Mouse (Mus musculus): ENCODE measurements around the gene Cfap74. TPM values are rescaled to one million over a fixed set of nuclear protein-coding genes. Genes with fewer than 3 reads are reported as not detected.

The Cfap74 gene
- polyA plus RNA-seq, 1 experiment from 2014 or later, result 0.26 TPM

Other genes with a start within 250 kb of the Cfap74 start
- gene Ski, start 186.6 kb upstream of the Cfap74 start, polyA plus RNA-seq (2018), result 39.6 to 44.6 TPM (median 40.4 TPM) in 3 replicates
- 10.5 to 23.7 TPM (median 21.3 TPM) in 3 replicates for gene Faap20, start 159.4 kb upstream of the Cfap74 start, polyA plus RNA-seq (2018)
- gene Prkcz, start 47.8 kb upstream of the Cfap74 start, polyA plus RNA-seq (2018), result not detected in 3 replicates
- gene Gabrd, start 11.1 kb upstream of the Cfap74 start, polyA plus RNA-seq (2018), result 0.10 to 0.20 TPM in 2 of 3 replicates, not detected in the other
- not detected in 3 replicates for gene Tmem52, start 59.9 kb downstream of the Cfap74 start, polyA plus RNA-seq (2018)
- gene Gnb1, start 82.2 kb downstream of the Cfap74 start, polyA plus RNA-seq (2018), result 216 to 287 TPM (median 286 TPM) in 3 replicates
- gene Nadk, start 153.2 kb downstream of the Cfap74 start, polyA plus RNA-seq (2018), result 75.4 to 129 TPM (median 88.2 TPM) in 3 replicates
- 4.6 to 4.9 TPM (median 4.8 TPM) in 3 replicates for gene Slc35e2, start 192.2 kb downstream of the Cfap74 start, polyA plus RNA-seq (2018)
- gene Cdk11b, start 215.7 kb downstream of the Cfap74 start, polyA plus RNA-seq (2018), result 67.8 to 153 TPM (median 75.9 TPM) in 3 replicates
- not detected in 3 replicates for gene Gm10563, start 236.2 kb downstream of the Cfap74 start, polyA plus RNA-seq (2018)
- gene Mmp23, start 244.2 kb downstream of the Cfap74 start, polyA plus RNA-seq (2018), result not detected in 3 replicates